Mouse (Mus musculus) liver, embryonic 13.5 days (tissue): Measurements from ENCODE around the gene Sulf2. TPM values are rescaled to one million over a fixed set of nuclear protein-coding genes. Genes with fewer than 3 reads are reported as not detected.
"Not testable (repeated sequence)": the region's sequence is repeated elsewhere in the genome, so short reads cannot be mapped to it uniquely, and the experiment has no call there.

ENCODE experiments used
- ATAC-seq: fragments of 200-750 bp; cut with Nextera tagmentation; 2 replicates; pipeline ENCODE4 v1.8.0; 2017; ENCODE audit warnings: low read depth, mild to moderate bottlenecking, moderate number of reproducible peaks, moderate library complexity
- DNase-seq: peaks from one replicate; pipeline ENCODE4 v3.0.0; 2022
- H3K27ac ChIP-seq: fragments of 300-500 bp; sonication (generic); 2 replicates; pipeline ENCODE4 v1.5.1; 2015; ENCODE audit warnings: moderate library complexity, mild to moderate bottlenecking, inconsistent platforms
- H3K27me3 ChIP-seq: fragments of 300-500 bp; sonication (generic); 2 replicates; pipeline ENCODE4 v1.6.1; 2015; ENCODE audit warnings: mild to moderate bottlenecking, inconsistent platforms
- H3K36me3 ChIP-seq: fragments of 300-500 bp; sonication (generic); 2 replicates; pipeline ENCODE4 v1.6.1; 2015; ENCODE audit warnings: mild to moderate bottlenecking, inconsistent platforms
- H3K4me1 ChIP-seq: fragments of 300-500 bp; sonication (generic); replicated peaks from 2 replicates; pipeline ENCODE4 v1.6.1; 2015; ENCODE audit warnings: inconsistent platforms
- H3K4me2 ChIP-seq: fragments of 300-500 bp; sonication (generic); 2 replicates; pipeline ENCODE4 v1.6.1; 2015; ENCODE audit warnings: inconsistent platforms, mild to moderate bottlenecking, moderate library complexity
- H3K4me3 ChIP-seq: fragments of 300-500 bp; sonication (generic); replicated peaks from 2 replicates; pipeline ENCODE4 v1.5.1; 2015; ENCODE audit warnings: mild to moderate bottlenecking, inconsistent platforms
- H3K9ac ChIP-seq: fragments of 300-500 bp; sonication (generic); 2 replicates; pipeline ENCODE4 v1.6.1; 2015; ENCODE audit warnings: mild to moderate bottlenecking, inconsistent platforms
- H3K9me3 ChIP-seq: fragments of 300-500 bp; sonication (generic); replicated peaks from 2 replicates; pipeline ENCODE4 v1.6.1; 2016; ENCODE audit warnings: inconsistent platforms
- WGBS: fragments of 180-500 bp; shearing (Covaris S2); methylation state at CpG from one replicate; pipeline ENCODE4 v1.1.7; 2015; ENCODE audit not compliant: insufficient replicate concordance; 5-methylcytosine and 5-hydroxymethylcytosine counted together
- polyA plus RNA-seq: library from polyadenylated mRNA; unstranded; fragments of >200 nt; fragmentation: Nextera tagmentation; extraction: Ambion mirVana; gene quantifications from 2 replicates; pipeline ENCODE4 v1.2.1, GENCODE M21; 2015

The Sulf2 gene
- polyA plus RNA-seq, 1 experiment from 2014 or later, result 2.9 TPM

DNA sequence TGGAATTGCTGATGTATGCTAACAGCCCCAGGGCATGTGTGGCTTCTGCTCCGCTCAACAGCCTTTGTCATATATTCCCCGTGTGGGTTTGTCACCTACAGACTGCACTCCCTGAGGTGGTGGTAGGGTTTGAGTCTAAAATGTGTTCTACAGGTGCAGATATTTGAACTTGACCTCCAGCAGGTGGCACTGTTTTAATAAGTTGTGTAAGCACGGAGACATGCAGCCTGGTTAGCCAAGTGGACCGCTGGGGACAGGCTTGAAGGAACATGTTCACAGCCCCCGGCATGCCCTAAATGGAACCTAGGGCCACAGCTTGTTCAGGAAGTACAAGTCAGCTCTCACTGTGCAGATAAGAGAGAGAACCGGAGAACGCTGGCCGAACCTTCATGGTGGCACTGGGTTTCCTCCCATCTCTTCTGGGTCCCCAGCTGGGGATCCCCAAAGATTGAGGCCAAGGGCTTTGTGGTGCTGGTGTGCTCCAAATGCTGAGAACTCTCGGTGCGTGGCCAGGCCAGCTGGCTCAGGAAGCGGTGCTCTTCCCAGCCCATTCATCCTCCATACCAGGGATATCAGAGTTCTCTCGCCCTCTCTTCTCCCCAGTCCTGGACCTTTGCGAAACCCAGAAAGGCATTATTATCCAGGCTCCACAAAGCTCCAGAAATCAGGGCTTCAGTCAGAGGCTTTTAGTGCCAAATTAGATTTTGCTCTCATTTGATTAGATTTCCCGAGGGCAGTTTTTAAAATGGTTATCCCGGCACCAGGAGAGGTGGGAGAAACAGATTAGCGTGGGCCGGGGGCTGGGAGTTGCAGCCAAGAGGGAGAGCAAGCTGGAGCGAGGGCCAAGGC is 57.8 kb downstream of the Sulf2 start:
- WGBS, result 56% methylated on average over 18 of the region's 18 CpGs
- H3K4me1 ChIP-seq, result 0 out of 2 replicates have a peak, but pooled peaks cover 5% of the 10 kb centered on the region
- no peak for DNase-seq

DNA sequence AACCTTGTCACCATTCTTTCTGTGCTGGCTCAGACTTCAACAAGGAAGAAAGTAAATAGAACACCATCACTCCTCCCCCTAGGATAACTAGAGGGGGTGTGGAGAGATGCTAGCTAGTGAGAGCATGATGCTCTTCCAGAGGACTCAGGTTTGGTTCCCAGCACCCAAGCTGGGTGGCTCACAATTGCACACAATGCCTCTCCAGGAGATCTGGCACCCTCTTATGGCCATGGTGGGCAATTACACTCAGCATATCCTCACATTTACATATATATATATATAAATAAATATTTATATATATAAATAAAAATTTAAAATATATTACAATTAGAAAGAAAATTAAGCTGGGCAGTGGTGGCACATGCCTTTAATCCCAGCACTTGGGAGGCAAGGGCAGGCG is 58.6 kb downstream of the Sulf2 start:
- ATAC-seq, result no peak
- no peak overlapping the region for H3K4me2 ChIP-seq
- 78% methylated on average over 1 of the region's 1 CpGs for WGBS

More for the DNA sequence above, 57.8 kb downstream of the Sulf2 start:
- no peak overlapping the region for H3K4me2 ChIP-seq
- H3K36me3 ChIP-seq, result no peaks in the 10 kb centered on the region
- H3K27me3 ChIP-seq, result no peaks in the 10 kb centered on the region
- H3K27ac ChIP-seq, result no peak overlapping the region
- ATAC-seq, result no peak
- H3K9ac ChIP-seq, result no peak overlapping the region
- no peaks in the 10 kb centered on the region for H3K9me3 ChIP-seq
- no peak overlapping the region for H3K4me3 ChIP-seq

DNA sequence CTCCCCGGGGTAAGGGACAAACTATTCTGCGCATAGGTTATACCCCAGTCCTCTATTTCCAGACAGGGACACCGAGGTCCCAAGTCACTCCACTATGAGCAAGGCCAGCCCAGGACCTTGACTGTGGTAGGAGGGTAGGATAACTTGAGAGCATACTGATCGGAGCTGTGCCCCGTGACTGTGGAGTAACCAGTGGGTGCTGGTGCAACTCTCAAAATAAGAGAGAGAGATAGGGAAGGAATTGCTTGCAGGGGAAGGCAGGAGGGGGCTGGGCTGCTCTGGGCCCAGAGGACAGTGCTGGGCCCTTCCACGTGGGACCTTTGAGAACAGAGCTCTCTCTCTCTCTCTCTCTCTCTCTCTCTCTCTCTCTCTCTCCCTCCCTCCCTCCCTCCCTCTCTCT is 59.2 kb downstream of the Sulf2 start:
- no peaks in the 10 kb centered on the region for H3K36me3 ChIP-seq
- H3K4me2 ChIP-seq, result no peak overlapping the region
- no peak overlapping the region for H3K27ac ChIP-seq
- ATAC-seq (no peak), DNase-seq (no peak)
- H3K4me1 ChIP-seq, result 0 out of 2 replicates have a peak, but pooled peaks cover 5% of the 10 kb centered on the region
- H3K27me3 ChIP-seq, result no peaks in the 10 kb centered on the region
- 74% methylated on average over 6 of the region's 6 CpGs for WGBS
- H3K9me3 ChIP-seq, result no peaks in the 10 kb centered on the region
- no peak overlapping the region for H3K4me3 ChIP-seq
- no peak overlapping the region for H3K9ac ChIP-seq

More for the DNA sequence above, 58.6 kb downstream of the Sulf2 start:
- H3K4me1 ChIP-seq, result 0 out of 2 replicates have a peak, but pooled peaks cover 5% of the 10 kb centered on the region
- no peaks in the 10 kb centered on the region for H3K9me3 ChIP-seq
- no peak overlapping the region for H3K4me3 ChIP-seq
- DNase-seq, result no peak
- no peaks in the 10 kb centered on the region for H3K36me3 ChIP-seq
- no peak overlapping the region for H3K27ac ChIP-seq
- no peaks in the 10 kb centered on the region for H3K27me3 ChIP-seq
- no peak overlapping the region for H3K9ac ChIP-seq

DNA sequence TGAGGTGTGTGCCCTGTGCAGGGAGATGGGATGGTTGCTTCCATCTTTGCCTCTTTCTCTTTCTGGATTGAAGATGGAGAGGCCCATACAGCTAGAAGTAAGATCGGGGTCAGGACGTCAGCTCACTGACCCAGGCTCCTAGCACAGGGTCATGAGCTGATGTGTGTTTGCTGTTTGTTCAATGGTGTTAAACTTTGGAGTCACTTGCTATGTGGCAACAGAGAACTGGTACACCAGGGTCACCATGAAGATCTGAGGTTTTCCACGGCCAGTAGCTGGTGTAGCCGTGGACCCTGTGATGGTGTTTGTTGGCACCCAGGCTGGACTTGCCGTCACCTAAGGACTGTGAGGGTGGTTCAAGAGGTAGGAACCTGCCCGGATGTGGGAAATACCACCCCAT is 63.1 kb downstream of the Sulf2 start:
- ATAC-seq, result no peak
- no peaks in the 10 kb centered on the region for H3K36me3 ChIP-seq
- no peak for DNase-seq

DNA sequence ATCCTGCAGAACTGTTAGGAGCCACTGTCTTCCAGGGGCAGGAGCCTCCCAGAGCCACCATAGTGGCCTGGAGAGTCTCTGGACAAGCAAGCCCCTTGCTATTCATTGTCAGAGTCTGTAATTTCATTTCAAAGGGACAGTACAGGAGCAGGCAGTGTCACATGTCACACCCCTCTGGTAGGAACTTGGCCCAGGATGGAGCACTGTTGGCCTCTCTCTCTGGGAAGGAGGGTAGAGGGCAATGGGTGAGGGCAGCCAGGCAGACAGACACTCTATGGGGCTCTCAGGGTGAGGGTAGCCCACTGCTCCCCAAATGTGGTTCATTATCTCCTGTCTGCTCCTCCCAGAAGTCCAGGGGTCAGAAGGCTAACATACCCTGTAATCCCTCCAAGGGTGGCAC is 63.9 kb downstream of the Sulf2 start:
- ATAC-seq, result no peak
- no peak overlapping the region for H3K27ac ChIP-seq
- no peak overlapping the region for H3K4me2 ChIP-seq
- no peaks in the 10 kb centered on the region for H3K27me3 ChIP-seq
- H3K36me3 ChIP-seq, result no peaks in the 10 kb centered on the region
- H3K4me1 ChIP-seq, result peaks cover 6% of the 10 kb centered on the region; the same call in 1 of the 2 replicates
- no peak overlapping the region for H3K4me3 ChIP-seq
- no peak for DNase-seq
- H3K9me3 ChIP-seq, result no peaks in the 10 kb centered on the region
- no peak overlapping the region for H3K9ac ChIP-seq

More for the DNA sequence above, 63.1 kb downstream of the Sulf2 start:
- peaks cover 5% of the 10 kb centered on the region; the same call in 1 of the 2 replicates for H3K4me1 ChIP-seq
- H3K27me3 ChIP-seq, result no peaks in the 10 kb centered on the region
- no peak overlapping the region for H3K4me2 ChIP-seq
- 63% methylated on average over 6 of the region's 6 CpGs for WGBS
- H3K9me3 ChIP-seq, result no peaks in the 10 kb centered on the region
- no peak overlapping the region for H3K9ac ChIP-seq
- no peak overlapping the region for H3K4me3 ChIP-seq
- no peak overlapping the region for H3K27ac ChIP-seq

DNA sequence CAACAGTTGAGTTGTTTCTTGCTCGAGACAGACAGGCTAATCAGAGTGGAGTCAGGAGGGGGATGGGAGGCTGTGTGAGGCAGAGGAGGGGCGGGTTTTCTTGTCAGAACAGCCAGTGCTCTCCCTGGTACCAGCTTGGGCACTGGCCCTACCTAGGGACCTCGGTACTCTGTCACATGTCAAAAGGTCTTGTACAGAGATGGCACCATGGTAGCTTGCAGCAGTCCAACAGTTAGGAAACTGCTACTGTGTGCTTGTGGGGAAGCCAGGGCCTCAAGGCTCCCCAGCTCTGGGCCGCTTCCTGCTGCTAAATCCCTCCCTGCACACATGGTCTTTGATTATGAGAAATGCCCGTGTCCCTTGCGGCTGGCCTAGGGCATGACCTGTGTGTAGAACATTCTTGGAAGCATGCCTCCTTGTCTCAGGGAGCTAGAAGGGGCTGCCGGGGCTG is 65.3 kb downstream of the Sulf2 start:
- H3K27me3 ChIP-seq, result no peaks in the 10 kb centered on the region
- no peak overlapping the region for H3K4me3 ChIP-seq
- DNase-seq (no peak), ATAC-seq (no peak)
- H3K27ac ChIP-seq, result no peak overlapping the region
- 36% methylated on average over 7 of the region's 7 CpGs for WGBS
- H3K4me1 ChIP-seq, result peaks cover 8% of the 10 kb centered on the region; the same call in 1 of the 2 replicates
- no peak overlapping the region for H3K4me2 ChIP-seq
- no peak overlapping the region for H3K9ac ChIP-seq
- no peaks in the 10 kb centered on the region for H3K36me3 ChIP-seq
- H3K9me3 ChIP-seq, result no peaks in the 10 kb centered on the region

DNA sequence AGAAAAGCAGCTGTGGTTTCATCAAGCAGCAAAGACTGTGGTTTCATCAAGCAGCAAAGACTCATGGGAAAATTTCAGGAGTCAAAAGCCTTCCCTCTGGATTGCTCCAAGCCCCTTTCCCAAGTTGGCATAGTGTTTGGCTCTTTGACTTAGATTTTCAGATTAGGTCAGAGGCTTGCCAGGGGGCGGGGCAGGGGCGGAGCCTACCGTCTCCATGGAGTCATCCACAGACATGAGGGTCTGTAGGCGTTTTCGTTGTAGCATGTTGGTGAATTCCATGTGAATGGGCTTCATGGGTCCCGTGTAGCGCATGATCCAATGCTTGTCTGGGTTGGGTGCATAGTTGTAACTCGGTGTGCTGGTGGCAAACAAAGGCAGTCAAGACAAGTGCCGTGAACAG is 66.5 kb downstream of the Sulf2 start:
- Histone ChIP-seq H3K4me2 (no peak overlapping the region), H3K4me1 (peaks cover 8% of the 10 kb centered on the region; the same call in 1 of the 2 replicates), H3K36me3 (no peaks in the 10 kb centered on the region), H3K4me3 (no peak overlapping the region), H3K9ac (no peak overlapping the region), H3K27me3 (no peaks in the 10 kb centered on the region), H3K9me3 (no peaks in the 10 kb centered on the region), H3K27ac (no peak overlapping the region)
- WGBS, result 67% methylated on average over 9 of the region's 9 CpGs
- DNase-seq, result no peak
- no peak for ATAC-seq

DNA sequence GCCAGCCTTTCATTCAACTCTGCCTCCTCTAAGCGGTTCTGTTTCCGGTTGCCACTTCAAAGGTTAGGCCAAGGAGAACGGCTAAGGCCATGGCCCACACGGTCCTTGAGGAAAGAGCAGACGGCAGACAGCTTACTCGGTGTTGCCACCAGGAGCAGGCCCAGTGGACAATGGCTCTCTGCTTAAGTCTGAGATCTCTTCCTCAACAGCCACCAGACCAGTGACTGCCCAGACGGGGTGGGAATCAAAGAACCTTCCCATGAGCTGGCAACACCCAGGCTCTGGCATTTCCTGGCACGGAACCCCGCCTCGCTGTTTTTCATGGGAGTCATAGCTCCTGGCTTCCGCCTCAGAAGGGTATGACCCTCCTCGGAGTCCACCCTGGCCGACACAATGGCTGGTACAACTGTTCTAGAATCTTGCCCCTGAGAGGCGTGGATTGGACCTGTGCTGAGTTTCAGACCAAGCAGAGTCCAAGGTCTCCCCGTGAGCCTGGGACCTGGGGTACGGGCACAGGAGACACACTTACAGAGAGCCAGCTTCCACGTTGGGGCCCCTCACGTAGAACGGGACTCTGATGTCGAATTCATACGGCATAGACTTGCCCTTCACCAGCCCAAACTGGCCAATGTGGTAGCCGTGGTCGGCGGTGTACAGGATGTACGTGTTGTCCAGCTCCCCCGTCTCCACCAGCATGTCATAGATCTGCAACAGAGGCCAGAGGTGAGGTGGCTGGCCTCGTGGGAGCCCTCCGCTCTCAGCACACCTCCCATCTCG is 68.8 kb downstream of the Sulf2 start:
- H3K4me3 ChIP-seq, result no peak overlapping the region
- H3K4me1 ChIP-seq, result peaks cover 8% of the 10 kb centered on the region; the same call in 1 of the 2 replicates
- WGBS, result 75% methylated on average over 29 of the region's 29 CpGs
- no peak overlapping the region for H3K27ac ChIP-seq
- H3K27me3 ChIP-seq, result no peaks in the 10 kb centered on the region
- ATAC-seq (no peak), DNase-seq (no peak)
- no peak overlapping the region for H3K4me2 ChIP-seq
- H3K9ac ChIP-seq, result no peak overlapping the region
- H3K36me3 ChIP-seq, result no peaks in the 10 kb centered on the region
- H3K9me3 ChIP-seq, result no peaks in the 10 kb centered on the region

DNA sequence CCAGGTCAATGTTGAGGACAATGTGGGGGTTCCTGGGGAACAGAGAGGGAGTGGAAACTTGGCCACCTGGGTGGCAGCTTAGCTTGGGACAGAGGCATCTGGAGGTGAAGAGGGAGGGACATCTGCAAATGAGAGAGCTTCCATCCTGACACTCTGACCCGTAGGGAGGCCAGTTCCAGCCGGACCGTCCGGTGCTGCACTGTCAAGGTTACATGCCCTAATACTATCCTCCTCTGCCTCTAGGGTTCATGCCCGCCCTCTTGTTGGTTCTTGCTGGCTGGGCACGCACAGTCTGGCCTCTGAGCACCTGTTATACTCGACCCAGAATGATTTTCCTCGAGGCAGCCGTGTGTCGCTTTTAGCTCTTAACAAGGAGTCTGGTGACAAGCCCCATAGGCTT is 69.7 kb downstream of the Sulf2 start:
- WGBS, result 83% methylated on average over 10 of the region's 10 CpGs
- H3K4me2 ChIP-seq, result no peak overlapping the region
- H3K36me3 ChIP-seq, result no peaks in the 10 kb centered on the region
- peaks cover 14% of the 10 kb centered on the region for H3K4me1 ChIP-seq
- no peak overlapping the region for H3K9ac ChIP-seq
- DNase-seq, result no peak
- no peak overlapping the region for H3K27ac ChIP-seq
- no peak overlapping the region for H3K4me3 ChIP-seq
- no peaks in the 10 kb centered on the region for H3K9me3 ChIP-seq
- H3K27me3 ChIP-seq, result no peaks in the 10 kb centered on the region
- no peak for ATAC-seq

DNA sequence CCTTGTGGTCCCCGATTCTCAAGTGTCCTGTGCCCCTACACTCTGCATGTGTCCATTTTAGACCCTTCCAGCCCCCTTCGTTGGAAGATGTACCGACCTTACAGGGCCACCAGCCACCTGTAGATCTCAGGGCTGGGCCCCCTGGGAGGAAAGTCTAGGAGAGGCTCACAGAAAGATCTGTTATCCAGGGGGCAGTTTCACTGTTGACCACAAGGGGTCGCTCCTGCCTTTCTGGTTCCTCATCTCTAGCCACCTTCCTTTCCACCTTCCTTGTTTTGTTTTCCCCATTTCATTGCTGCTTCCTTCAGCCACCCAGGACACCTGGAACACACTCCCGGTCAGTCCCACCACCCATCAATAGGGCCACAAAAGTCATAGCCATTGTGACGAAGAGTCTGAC is 70.5 kb downstream of the Sulf2 start:
- peaks cover 18% of the 10 kb centered on the region for H3K4me1 ChIP-seq
- WGBS, result 22% methylated on average over 6 of the region's 6 CpGs
- not testable (repeated sequence) for H3K9ac ChIP-seq, H3K9me3 ChIP-seq, H3K4me3 ChIP-seq, H3K36me3 ChIP-seq, H3K4me2 ChIP-seq, H3K27ac ChIP-seq, H3K27me3 ChIP-seq, ATAC-seq, DNase-seq

DNA sequence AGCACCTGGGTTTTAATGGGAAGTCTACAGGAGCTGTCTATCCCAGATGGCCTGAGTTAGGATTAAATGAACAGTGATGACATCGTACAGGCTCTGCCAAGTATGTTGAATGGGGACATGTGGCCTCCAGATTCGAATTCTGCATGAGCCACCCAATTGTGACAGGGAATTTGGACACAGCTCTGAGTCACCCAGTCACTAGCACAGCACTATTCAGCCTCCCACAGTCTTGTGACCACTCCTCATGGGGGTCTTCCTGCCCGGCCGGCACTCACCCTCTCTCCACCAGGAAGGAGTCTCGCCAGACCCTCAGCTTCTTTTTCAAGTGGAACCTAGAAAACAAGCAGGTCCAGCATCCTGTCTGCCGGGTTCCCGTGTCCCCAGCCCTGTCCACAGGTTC is 71.4 kb downstream of the Sulf2 start:
- DNase-seq (no peak), ATAC-seq (no peak)
- 62% methylated on average over 7 of the region's 7 CpGs for WGBS
- H3K4me1 ChIP-seq, result peaks cover 26% of the 10 kb centered on the region
- H3K36me3 ChIP-seq, result no peaks in the 10 kb centered on the region
- no peak overlapping the region for H3K27ac ChIP-seq
- H3K4me3 ChIP-seq, result no peak overlapping the region
- H3K9me3 ChIP-seq, result no peaks in the 10 kb centered on the region
- no peaks in the 10 kb centered on the region for H3K27me3 ChIP-seq
- H3K9ac ChIP-seq, result no peak overlapping the region
- no peak overlapping the region for H3K4me2 ChIP-seq
